Mouse (Mus musculus): ENCODE measurements around the gene 2410002F23Rik. TPM values are rescaled to one million over a fixed set of nuclear protein-coding genes. Genes with fewer than 3 reads are reported as not detected.
"Not testable (repeated sequence)": the region's sequence is repeated elsewhere in the genome, so short reads cannot be mapped to it uniquely, and the experiment has no call there.

The 2410002F23Rik gene
- polyA plus RNA-seq (2012; rRNA removed), result 107 and 113 TPM in 2 replicates

GRCm38 (mm10) chr7:44246055-44246983 is at the start of gene 2410002F23Rik, which contains the start of gene 1700028J19Rik:
Gene 2410002F23Rik (plus strand): TSS chr7:44246722.
Gene 1700028J19Rik (minus strand): TSS chr7:44246695.
- DNase-seq (ENCODE audit: low read depth), result peak; percentile 45

GRCm38 (mm10) chr7:44197891-44198290 is 48.6 kb upstream of the 2410002F23Rik start, which contains the start of gene Klk1b3:
Gene Klk1b3 (plus strand): TSS chr7:44198191.
- DNase-seq (ENCODE audit: low read depth), result no peak

- not testable (repeated sequence) for DNase-seq (ENCODE audit: low read depth)
These were observed 39.4 kb upstream of the 2410002F23Rik start, which contains the start of gene Klk1b4 for GRCm38 (mm10) chr7:44207135-44207534. Gene Klk1b4 (plus strand): TSS chr7:44207435.

GRCm38 (mm10) chr7:44208307-44208706 is 38.2 kb upstream of the 2410002F23Rik start:
- DNase-seq (ENCODE audit: low read depth), result no peak

- DNase-seq (ENCODE audit: low read depth), result no peak
These were observed 30.9 kb upstream of the 2410002F23Rik start, which contains the start of gene Klk1b5 for GRCm38 (mm10) chr7:44215645-44216044. Gene Klk1b5 (plus strand): TSS chr7:44215945.

GRCm38 (mm10) chr7:44221601-44222000 is 24.9 kb upstream of the 2410002F23Rik start:
- not testable (repeated sequence) for DNase-seq (ENCODE audit: low read depth)

GRCm38 (mm10) chr7:44222335-44222734 is 24.2 kb upstream of the 2410002F23Rik start:
- DNase-seq (ENCODE audit: low read depth), result not testable (repeated sequence)

- no peak for DNase-seq (ENCODE audit: low read depth)
These were observed 21.4 kb upstream of the 2410002F23Rik start, which contains the start of gene Klk1 for GRCm38 (mm10) chr7:44225076-44225475. Gene Klk1 (plus strand): TSS chr7:44225360.

- DNase-seq (ENCODE audit: low read depth), result no peak
These were observed 10.6 kb upstream of the 2410002F23Rik start, which contains the start of gene Gm36864 for GRCm38 (mm10) chr7:44235909-44236308. Gene Gm36864 (plus strand): TSS chr7:44236177.

GRCm38 (mm10) chr7:44239913-44240312 is 6.6 kb upstream of the 2410002F23Rik start:
- no peak for DNase-seq (ENCODE audit: low read depth)

GRCm38 (mm10) chr7:44240712-44241111 is 5.8 kb upstream of the 2410002F23Rik start:
- DNase-seq (ENCODE audit: low read depth), result no peak

GRCm38 (mm10) chr7:44241163-44241562 is 5.4 kb upstream of the 2410002F23Rik start:
- no peak for DNase-seq (ENCODE audit: low read depth)

- no peak for DNase-seq (ENCODE audit: low read depth)
These were observed 2.4 kb upstream of the 2410002F23Rik start for GRCm38 (mm10) chr7:44244080-44244479.

- DNase-seq (ENCODE audit: low read depth), result no peak
These were observed 505 bp downstream of the 2410002F23Rik start for GRCm38 (mm10) chr7:44246984-44247470.

GRCm38 (mm10) chr7:44247971-44248370 is 1.4 kb downstream of the 2410002F23Rik start:
- DNase-seq (ENCODE audit: low read depth), result no peak

- DNase-seq (ENCODE audit: low read depth), result no peak
These were observed 2.7 kb downstream of the 2410002F23Rik start for GRCm38 (mm10) chr7:44249248-44249647.

- DNase-seq (ENCODE audit: low read depth), result not testable (repeated sequence)
These were observed 4.3 kb downstream of the 2410002F23Rik start for GRCm38 (mm10) chr7:44250732-44251275.

GRCm38 (mm10) chr7:44253023-44253616 is 6.6 kb downstream of the 2410002F23Rik start:
- no peak for DNase-seq (ENCODE audit: low read depth)

GRCm38 (mm10) chr7:44254930-44255329 is 8.4 kb downstream of the 2410002F23Rik start:
- DNase-seq (ENCODE audit: low read depth), result no peak

- DNase-seq (ENCODE audit: low read depth), result no peak
These were observed 10.8 kb downstream of the 2410002F23Rik start, which contains the start of gene Acp4 for GRCm38 (mm10) chr7:44257278-44257677. Gene Acp4 (minus strand): TSS chr7:44257378.

GRCm38 (mm10) chr7:44260410-44260809 is 13.9 kb downstream of the 2410002F23Rik start:
- DNase-seq (ENCODE audit: low read depth), result no peak

- DNase-seq (ENCODE audit: low read depth), result no peak
These were observed 14.6 kb downstream of the 2410002F23Rik start, which contains the start of gene Gm15517 for GRCm38 (mm10) chr7:44261147-44261546. Gene Gm15517 (plus strand): TSS chr7:44261447.
